Mouse (Mus musculus) cerebellum, adult 2 months (tissue): Measurements from ENCODE around the gene Nosip. TPM values are rescaled to one million over a fixed set of nuclear protein-coding genes. Genes with fewer than 3 reads are reported as not detected.
A peak's percentile ranks its signal among the peaks of the same experiment; 100 is the strongest.

Experiments used
- DNase-seq, 2 experiments: peaks; one replicate each; pipeline ENCODE4 v3.0.0; 2021
- H3K27ac ChIP-seq: fragments of 200-500 bp; 2 replicates; pipeline ENCODE4 v1.5.1; 2012; ENCODE audit warnings: low read length, control low read depth, inconsistent platforms; ENCODE audit not compliant: insufficient read depth
- H3K27me3 ChIP-seq: fragments of 200-500 bp; 2 replicates; pipeline ENCODE4 v1.6.1; 2012; ENCODE audit warnings: inconsistent platforms, mild to moderate bottlenecking, low read length, moderate library complexity; ENCODE audit not compliant: control insufficient read depth, insufficient read depth
- H3K4me1 ChIP-seq: fragments of 200-500 bp; 2 replicates; pipeline ENCODE4 v1.6.1; 2011; ENCODE audit warnings: low read length; ENCODE audit not compliant: control insufficient read depth, insufficient read depth
- H3K4me3 ChIP-seq: fragments of 200-500 bp; replicated peaks from 2 replicates; pipeline ENCODE3; 2011; ENCODE audit warnings: mild to moderate bottlenecking, low read depth, low read length, control low read depth; ENCODE audit not compliant: insufficient read depth
- CTCF ChIP-seq: fragments of 200-500 bp; IDR thresholded peaks from 2 replicates; pipeline ENCODE4 v1.5.1; 2011; ENCODE audit warnings: low read depth, mild to moderate bottlenecking, control low read depth, low read length, moderate library complexity, borderline replicate concordance; ENCODE audit not compliant: insufficient read depth
- POLR2A ChIP-seq: fragments of 200-500 bp; IDR thresholded peaks from 2 replicates; pipeline ENCODE4 v1.6.1; 2011; ENCODE audit warnings: low read length, control low read depth, borderline replicate concordance; ENCODE audit not compliant: insufficient read depth
- WGBS: fragments of 180-500 bp; shearing (Covaris S2); methylation state at CpG from one replicate; pipeline ENCODE4 v1.1.7; 2018; 5-methylcytosine and 5-hydroxymethylcytosine counted together
- polyA plus RNA-seq: library from polyadenylated mRNA; depleted of rRNA; stranded (reverse); fragments of >200 nt; gene quantifications from 2 replicates; pipeline ENCODE4 v1.2.3, GENCODE M21; 2012

The Nosip gene
- polyA plus RNA-seq, 1 experiment = 106 TPM

DNA sequence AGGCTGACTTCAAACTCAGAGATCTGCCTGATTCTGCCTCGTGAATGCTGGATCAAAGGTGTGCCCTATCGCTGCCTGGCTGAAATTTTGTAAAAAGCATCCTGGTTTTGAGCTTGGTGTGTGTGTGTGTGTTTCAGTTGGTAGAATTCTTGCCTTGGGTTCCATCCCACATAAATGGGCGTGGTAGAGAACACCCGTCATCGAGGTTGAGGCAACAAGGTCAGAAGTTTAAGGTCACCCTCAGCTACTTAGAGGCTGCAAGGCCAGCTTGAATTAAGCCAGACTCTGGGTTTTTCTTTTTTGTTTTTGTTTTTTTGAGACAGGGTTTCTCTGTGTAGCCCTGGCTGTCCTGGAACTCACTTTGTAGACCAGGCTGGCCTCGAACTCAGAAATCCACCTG lies 56.1 kb downstream of the Nosip start:
- no peak for DNase-seq
- 90% methylated on average over 6 of the region's 6 CpGs for WGBS
- peaks cover 5% of the 10 kb centered on the region; the same call in 1 of the 2 replicates for H3K4me1 ChIP-seq
- H3K4me3 ChIP-seq = no peak overlapping the region
- no peaks in the 10 kb centered on the region for H3K27me3 ChIP-seq
- no peak overlapping the region for H3K27ac ChIP-seq
- TF ChIP-seq CTCF = no peak
- no peak for TF ChIP-seq POLR2A

GRCm38 (mm10) chr7:45119780-45120709 lies 57.8 kb downstream of the Nosip start:
- Histone ChIP-seq H3K4me1 (peaks cover 5% of the 10 kb centered on the region; the same call in 1 of the 2 replicates), H3K27me3 (no peaks in the 10 kb centered on the region), H3K4me3 (no peak overlapping the region), H3K27ac (no peak overlapping the region)
- 74% methylated on average over 5 of the region's 5 CpGs for WGBS
- DNase-seq = no peak
- TF ChIP-seq CTCF (no peak), POLR2A (no peak)

GRCm38 (mm10) chr7:45121404-45121803 lies 59.2 kb downstream of the Nosip start:
- H3K4me3 ChIP-seq = no peak overlapping the region
- DNase-seq = no peak
- peaks cover 5% of the 10 kb centered on the region; the same call in 1 of the 2 replicates for H3K4me1 ChIP-seq
- 51% methylated on average over 8 of the region's 8 CpGs for WGBS
- no peak overlapping the region for H3K27ac ChIP-seq
- TF ChIP-seq CTCF = no peak
- TF ChIP-seq POLR2A = no peak
- H3K27me3 ChIP-seq = no peaks in the 10 kb centered on the region

- no peak overlapping the region for H3K4me3 ChIP-seq
- no peaks in the 10 kb centered on the region for H3K27me3 ChIP-seq
- no peak for DNase-seq
- H3K4me1 ChIP-seq = peaks cover 5% of the 10 kb centered on the region; the same call in 1 of the 2 replicates
- no peak for TF ChIP-seq CTCF
- no peak for TF ChIP-seq POLR2A
- no peak overlapping the region for H3K27ac ChIP-seq
Observed at GRCm38 (mm10) chr7:45121966-45122365, 59.7 kb downstream of the Nosip start.

GRCm38 (mm10) chr7:45122561-45123185 lies 60.4 kb downstream of the Nosip start:
- H3K27me3 ChIP-seq = no peaks in the 10 kb centered on the region
- peaks cover 7% of the 10 kb centered on the region; the same call in 1 of the 2 replicates for H3K4me1 ChIP-seq
- DNase-seq = no peak
- peak overlapping the region; percentile 81 for H3K4me3 ChIP-seq
- 75% methylated on average over 15 of the region's 15 CpGs for WGBS
- TF ChIP-seq CTCF = no peak
- TF ChIP-seq POLR2A = no peak
- no peak overlapping the region for H3K27ac ChIP-seq

DNA sequence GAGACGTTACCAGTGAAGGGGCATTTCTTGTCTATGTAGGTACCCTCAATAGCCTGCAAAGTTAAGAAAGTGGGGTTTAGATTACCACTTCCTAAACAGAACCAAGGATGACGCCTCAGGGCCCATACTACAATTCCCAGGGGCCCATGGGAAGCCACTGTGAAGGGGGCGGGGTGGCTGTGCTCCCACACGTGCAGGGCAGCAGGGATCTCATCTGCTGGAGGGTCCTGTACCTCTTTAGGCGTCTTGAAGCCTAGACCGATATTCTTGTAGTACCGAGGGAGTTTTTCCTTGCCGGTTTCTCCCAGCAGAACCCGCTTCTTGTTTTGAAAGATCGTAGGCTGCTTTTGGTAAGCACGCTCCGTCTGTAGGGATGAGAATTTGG lies 60.9 kb downstream of the Nosip start:
- TF ChIP-seq CTCF = no peak
- TF ChIP-seq POLR2A = no peak
- Histone ChIP-seq H3K27ac (no peak overlapping the region), H3K4me1 (peaks cover 7% of the 10 kb centered on the region; the same call in 1 of the 2 replicates), H3K27me3 (no peaks in the 10 kb centered on the region), H3K4me3 (peak overlapping the region; percentile 81)
- 9% methylated on average over 12 of the region's 12 CpGs for WGBS
- no peak for DNase-seq

DNA sequence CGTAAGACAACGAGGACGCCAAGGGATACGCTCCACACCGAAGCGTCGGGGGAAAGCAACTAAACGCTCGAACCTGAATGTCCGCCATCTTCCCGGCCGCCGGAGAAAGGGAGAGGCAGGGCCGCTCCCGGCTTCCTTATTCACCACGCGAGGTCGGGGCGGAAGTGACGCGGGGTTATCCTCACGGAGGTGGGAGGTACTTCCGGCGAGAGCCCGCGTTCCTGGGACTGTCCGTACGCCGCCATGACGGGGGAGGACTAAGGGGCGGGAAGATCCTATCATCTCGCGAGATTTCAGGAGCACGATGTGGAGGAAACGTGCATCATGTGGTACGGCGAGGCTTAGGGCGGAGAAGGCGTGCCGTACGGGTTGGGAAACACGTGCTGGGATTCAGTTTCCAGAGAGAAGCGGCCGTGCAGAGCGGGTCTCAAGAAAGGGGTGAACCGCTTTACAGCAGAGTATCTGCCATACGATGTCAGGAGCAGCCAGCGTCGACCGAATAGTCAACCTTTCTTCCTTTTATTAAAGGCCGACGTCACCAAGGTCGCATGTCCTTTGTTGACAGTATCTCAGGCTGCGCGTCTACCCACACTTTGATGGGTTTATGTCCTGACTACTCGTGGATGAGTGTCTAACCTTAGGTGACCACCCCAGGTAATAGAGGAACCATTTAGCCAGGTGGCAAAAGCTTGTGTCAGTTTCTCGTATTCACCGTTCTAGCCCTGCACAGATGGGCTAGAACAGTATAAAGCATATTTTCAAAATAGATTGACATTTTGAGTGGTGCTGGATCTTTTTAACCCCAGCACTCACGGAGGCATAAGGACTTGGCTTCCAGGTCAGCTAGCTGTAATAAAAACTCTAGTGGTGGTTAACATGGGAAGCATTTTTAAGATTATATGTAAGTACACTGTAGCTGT lies 62.3 kb downstream of the Nosip start, which contains the start of gene Rps11:
TSS of gene Rps11 (minus strand) at position 216 of the 920 bp plus-strand sequence.
- H3K4me1 ChIP-seq = peaks cover 7% of the 10 kb centered on the region; the same call in 1 of the 2 replicates
- TF ChIP-seq POLR2A (peak; percentile 63; the same call in 1 of the 2 replicates), CTCF (no peak)
- H3K4me3 ChIP-seq = peak within 1 kb of the TSS; percentile 81
- WGBS = 1% methylated on average over 59 of the region's 59 CpGs
- H3K27me3 ChIP-seq = no peaks in the 10 kb centered on the region
- H3K27ac ChIP-seq = peak within 1 kb of the TSS; percentile 49
- peak; percentile 99 for DNase-seq
